Mouse (Mus musculus) ES-E14 (cell line): ENCODE data around the gene Ano10. TPM values are rescaled to one million over a fixed set of nuclear protein-coding genes. Genes with fewer than 3 reads are reported as not detected.

Source experiments
- DNase-seq: peaks from one replicate; pipeline ENCODE4 v3.0.0-alpha.2; 2013; ENCODE audit warnings: low read depth, low spot score
- H3K27ac ChIP-seq: 2 replicates; pipeline ENCODE4 v1.5.1; 2012; ENCODE audit warnings: low read depth, mild to moderate bottlenecking, low read length, moderate library complexity, mixed read lengths; ENCODE audit not compliant: poor library complexity, insufficient read depth, severe bottlenecking
- H3K36me3 ChIP-seq: 2 replicates; pipeline ENCODE4 v1.6.1; 2012; ENCODE audit warnings: mild to moderate bottlenecking, low read length, moderate library complexity, mixed read lengths; ENCODE audit not compliant: control insufficient read depth, poor library complexity, insufficient read depth, severe bottlenecking
- H3K4me1 ChIP-seq, 2 experiments: fragments of 150-350 bp in 1 of 2; sonication (generic) in 1 of 2; 2 replicates each; pipeline ENCODE4 v1.6.1; 2012; ENCODE audit warnings: low read length in 2 of 2, mild to moderate bottlenecking in 1 of 2, mixed read lengths in 1 of 2; ENCODE audit not compliant: control insufficient read depth in 2 of 2, insufficient read depth in 2 of 2, poor library complexity in 1 of 2
- H3K4me3 ChIP-seq, 2 experiments: fragments of 150-350 bp in 1 of 2; sonication (generic) in 1 of 2; 2 replicates each; pipeline ENCODE4 v1.5.1; 2012; ENCODE audit warnings: low read length in 2 of 2, low read depth in 1 of 2, mild to moderate bottlenecking in 1 of 2, mixed read lengths in 1 of 2; ENCODE audit not compliant: insufficient read depth in 1 of 2, poor library complexity in 1 of 2, severe bottlenecking in 1 of 2
- H3K9ac ChIP-seq: 2 replicates; pipeline ENCODE4 v1.6.1; 2012; ENCODE audit warnings: low read depth, mild to moderate bottlenecking, low read length, mixed read lengths; ENCODE audit not compliant: poor library complexity, insufficient read depth, severe bottlenecking
- H3K9me3 ChIP-seq: fragments of 150-350 bp; sonication (generic); 2 replicates; pipeline ENCODE4 v1.6.1; 2012; ENCODE audit warnings: low read depth, mild to moderate bottlenecking, low read length; ENCODE audit not compliant: control insufficient read depth, insufficient read depth
- CHD2 ChIP-seq: IDR thresholded peaks from 2 replicates; pipeline ENCODE4 v1.6.1; 2014; ENCODE audit warnings: mild to moderate bottlenecking, low read depth, low read length, inconsistent platforms
- HCFC1 ChIP-seq: IDR thresholded peaks from 2 replicates; pipeline ENCODE4 v1.6.1; 2012; ENCODE audit warnings: low read length, inconsistent platforms, borderline replicate concordance; ENCODE audit not compliant: insufficient read depth
- MAFK ChIP-seq: IDR thresholded peaks from 2 replicates; pipeline ENCODE4 v1.6.1; 2014; ENCODE audit warnings: mild to moderate bottlenecking, low read depth, low read length, inconsistent platforms; ENCODE audit not compliant: insufficient read depth
- ZC3H11A ChIP-seq: IDR thresholded peaks from 2 replicates; pipeline ENCODE4 v1.6.1; 2012; ENCODE audit warnings: low read depth, mild to moderate bottlenecking, inconsistent platforms, low read length, borderline replicate concordance
- ZNF384 ChIP-seq: IDR thresholded peaks from 2 replicates; pipeline ENCODE4 v1.6.1; 2012; ENCODE audit warnings: low read depth, low read length, inconsistent platforms
- in situ Hi-C, 2 experiments: fragments of 600-800 bp; cut with MboI; formaldehyde crosslinking; loops; one replicate each; pipeline ENCODE4 v1.15.1; 2025; ENCODE audit warnings: low sequenced_read_pairs in 2 of 2, inconsistent platforms in 1 of 2; ENCODE audit not compliant: unreplicated experiment in 2 of 2
- total RNA-seq: library from RNA; depleted of rRNA; stranded (reverse); fragments of 300-350 nt; gene quantifications from 2 replicates; pipeline ENCODE4 v1.2.3, GENCODE M21; 2012

Ano10 gene
- total RNA-seq, 1 experiment = 13.7 TPM

DNA sequence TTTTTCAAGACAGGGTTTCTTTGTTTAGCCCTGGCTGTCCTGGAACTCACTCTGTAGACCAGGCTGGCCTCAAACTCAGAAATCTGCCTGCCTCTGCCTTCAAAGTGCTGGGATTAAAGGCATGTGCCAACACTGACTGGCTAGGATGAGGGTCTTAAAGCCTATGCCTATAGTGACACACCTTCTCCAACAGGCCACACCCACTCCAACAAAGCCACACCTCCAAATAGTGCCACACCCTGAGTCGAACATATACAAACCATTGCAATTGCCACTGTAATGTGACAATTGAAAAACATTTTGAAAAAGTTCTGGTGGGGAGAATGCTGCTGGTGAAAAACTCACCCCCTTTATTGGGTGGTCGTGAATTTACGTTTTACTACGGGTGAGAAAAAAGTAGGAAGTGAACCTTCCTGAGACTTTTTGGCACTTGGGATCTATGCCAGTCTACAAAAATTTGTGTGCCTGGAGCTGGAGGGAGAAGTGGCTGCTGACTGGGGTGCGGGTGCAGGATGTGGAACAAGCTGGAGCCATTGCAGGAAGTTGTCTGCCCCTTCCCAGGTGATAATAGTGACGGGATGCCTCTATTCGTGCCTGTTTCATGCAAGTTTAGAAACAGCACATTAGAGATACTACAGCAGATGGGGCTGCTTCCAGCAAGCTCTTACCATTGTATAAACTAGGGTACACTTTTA lies 18.2 kb upstream of the Ano10 start:
- H3K4me1 ChIP-seq = peaks cover 0 to 8% of the 10 kb centered on the region in 2 experiments; a peak in 3 of 4 replicates
- H3K9ac ChIP-seq = no peak overlapping the region
- H3K9me3 ChIP-seq = no peaks in the 10 kb centered on the region
- in situ Hi-C loops = no loop called here
- no peak overlapping the region for H3K4me3 ChIP-seq
- no peak for DNase-seq
- H3K27ac ChIP-seq = no peak overlapping the region
- H3K36me3 ChIP-seq = no peaks in the 10 kb centered on the region
- TF ChIP-seq HCFC1 = no peak
- no peak for TF ChIP-seq MAFK
- TF ChIP-seq ZC3H11A = no peak
- TF ChIP-seq CHD2 = no peak
- no peak for TF ChIP-seq ZNF384

DNA sequence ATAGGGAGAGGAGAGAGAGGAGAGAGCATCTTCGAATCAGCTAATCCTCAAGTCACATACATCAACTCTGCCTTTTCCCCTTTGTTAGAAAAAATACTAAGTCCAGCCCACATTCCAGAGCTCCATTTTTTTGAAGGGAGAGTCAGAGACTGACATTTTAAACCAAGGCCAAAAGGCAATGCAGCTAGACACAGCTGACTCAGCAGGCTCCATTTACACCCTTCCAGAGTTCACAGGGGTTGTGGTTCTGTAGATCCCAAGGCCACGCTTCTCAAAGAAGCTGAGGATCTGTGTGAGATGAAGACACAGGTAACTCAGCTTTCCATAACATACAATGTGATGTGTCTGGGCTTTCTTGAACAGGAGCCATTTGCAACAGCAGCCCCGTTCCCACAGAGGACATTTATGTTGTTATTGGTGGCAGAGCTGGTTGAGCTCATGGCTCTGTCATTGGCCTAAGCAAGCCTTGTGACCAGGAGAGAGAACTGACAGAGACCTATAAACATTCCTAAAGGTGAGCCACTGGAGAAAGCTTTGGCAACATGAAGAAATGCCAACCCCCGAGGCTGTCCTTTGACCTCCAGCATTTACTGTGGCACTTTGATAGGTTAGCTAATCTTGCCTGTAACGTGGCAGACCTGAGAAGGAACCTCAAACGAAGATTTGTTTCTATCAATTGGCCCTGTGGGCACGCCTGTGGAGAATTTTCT lies 17.0 kb upstream of the Ano10 start:
- in situ Hi-C loops = no loop called here

DNA sequence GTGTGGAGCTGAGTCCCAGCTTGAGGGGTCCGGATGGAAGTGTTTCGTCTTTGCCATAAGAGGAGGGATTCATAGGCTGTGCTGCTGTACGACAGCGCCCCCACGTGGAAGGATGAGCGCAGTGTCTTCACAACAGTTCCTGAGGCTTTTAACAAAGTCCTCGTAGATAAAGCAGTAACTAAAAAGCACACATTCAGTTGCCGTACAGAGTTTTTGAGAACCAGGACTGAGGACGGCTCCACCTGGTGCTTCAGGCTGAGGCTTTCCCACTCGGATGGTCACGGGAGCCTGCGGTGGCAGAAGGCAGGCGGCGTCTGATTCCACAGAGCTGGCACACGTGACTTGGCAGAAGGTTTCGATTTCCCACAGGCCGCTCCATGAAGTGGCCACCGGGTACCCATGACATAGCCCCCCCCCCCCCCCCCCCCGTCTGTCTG lies 16.4 kb upstream of the Ano10 start:
- no peak overlapping the region for H3K27ac ChIP-seq
- in situ Hi-C loops = no loop called here

More for the DNA sequence above, 17.0 kb upstream of the Ano10 start:
- Histone ChIP-seq H3K4me3 (no peak overlapping the region), H3K9ac (no peak overlapping the region), H3K9me3 (no peaks in the 10 kb centered on the region), H3K4me1 (peaks cover 0 to 8% of the 10 kb centered on the region in 2 experiments; a peak in 3 of 4 replicates), H3K36me3 (no peaks in the 10 kb centered on the region), H3K27ac (no peak overlapping the region)
- no peak for TF ChIP-seq ZC3H11A
- peak; percentile 75 for TF ChIP-seq ZNF384
- TF ChIP-seq MAFK = peak; percentile 77
- no peak for TF ChIP-seq HCFC1
- no peak for TF ChIP-seq CHD2
- DNase-seq = no peak

GRCm38 (mm10) chr9:122309013-122309980 lies 15.1 kb upstream of the Ano10 start:
- Histone ChIP-seq H3K9ac (no peak overlapping the region), H3K4me1 (peaks cover 0 to 7% of the 10 kb centered on the region in 2 experiments; a peak in 3 of 4 replicates), H3K27ac (no peak overlapping the region), H3K36me3 (no peaks in the 10 kb centered on the region), H3K9me3 (no peaks in the 10 kb centered on the region), H3K4me3 (no peak overlapping the region)
- no peak for DNase-seq
- TF ChIP-seq ZC3H11A (no peak), CHD2 (no peak), HCFC1 (no peak), ZNF384 (no peak), MAFK (no peak)
- in situ Hi-C loops = no loop called here

More for the DNA sequence above, 16.4 kb upstream of the Ano10 start:
- peak; percentile 81 for DNase-seq
- Histone ChIP-seq H3K9ac (no peak overlapping the region; the same call in 1 of the 2 replicates), H3K36me3 (no peaks in the 10 kb centered on the region), H3K4me3 (no peak overlapping the region), H3K4me1 (peaks cover 0 to 8% of the 10 kb centered on the region in 2 experiments; a peak in 3 of 4 replicates), H3K9me3 (no peaks in the 10 kb centered on the region)
- TF ChIP-seq ZNF384 (no peak), ZC3H11A (peak; percentile 44; the same call in 1 of the 2 replicates)
